Mouse (Mus musculus): ENCODE measurements around the gene Ssx2ip.

DNA sequence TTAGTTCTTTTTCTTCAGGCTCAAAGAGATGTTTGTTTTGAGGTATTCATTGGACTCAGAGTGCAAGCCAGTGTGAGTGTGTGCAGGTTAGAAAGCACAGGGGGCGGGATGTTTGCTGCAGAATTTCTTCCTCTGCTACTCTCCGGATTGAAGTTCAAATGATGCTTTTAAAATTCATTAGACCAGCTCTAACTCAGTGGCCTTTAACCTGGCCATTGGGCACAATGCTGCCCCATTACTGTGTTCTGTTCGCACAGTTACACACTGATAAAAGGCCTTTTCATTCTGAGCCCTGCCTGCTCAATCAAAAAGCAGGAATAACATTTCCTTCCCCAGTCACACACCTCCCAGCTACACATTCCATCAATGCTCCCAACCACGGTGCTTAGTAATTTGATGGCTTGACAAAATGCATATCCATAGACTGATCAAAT is 29.2 kb upstream of the Ssx2ip start:
- TF ChIP-seq CTCF (conservative IDR thresholded peaks at IDR 0.05; ENCODE audit: low read length) (no peak), NANOG (IDR thresholded peaks at IDR 0.05; ENCODE audit: borderline replicate concordance, low read length) (peak; percentile 73)
